Mouse (Mus musculus) Patski (cell line): ENCODE results near the gene Npepl1. TPM values are rescaled to one million over a fixed set of nuclear protein-coding genes. Genes with fewer than 3 reads are reported as not detected.

Experiments used
- ATAC-seq: fragments of 100-300 bp; one replicate; pipeline ENCODE4 v1.8.0; 2021
- CTCF ChIA-PET: fragments of 350-600 bp; sonication (Branson Sonifier 250); formaldehyde crosslinking; loops from one replicate; lab custom pipeline; 2022; ENCODE audit warnings: inconsistent platforms; lab: Charles Lee
- POLR2A ChIA-PET: fragments of 350-600 bp; sonication (Branson Sonifier 250); formaldehyde crosslinking; loops from one replicate; lab custom pipeline; 2022; ENCODE audit warnings: antibody characterized with exemption, inconsistent platforms; lab: Charles Lee
- DNase-seq: peaks from one replicate; pipeline ENCODE4 v3.0.0-alpha.2; 2011; ENCODE audit warnings: low read depth, low spot score
- H3K27me3 ChIP-seq: fragments of 371-371 bp; one replicate; pipeline ENCODE4 v1.5.1; 2021
- CTCF ChIP-seq: fragments of 100-300 bp; IDR thresholded peaks from one replicate; pipeline ENCODE4 v1.5.1; 2021
- in situ Hi-C: fragments of 300-500 bp; cut with MboI; formaldehyde crosslinking; loops from 3 replicates; pipeline ENCODE4 v1.11.1; 2018; ENCODE audit warnings: low pct_unique_long_range_greater_than_20kb, mixed read lengths
- polyA plus RNA-seq: library from polyadenylated mRNA; unstranded; gene quantifications from one replicate; pipeline ENCODE4 v1.2.3, GENCODE M21; 2021

The Npepl1 gene
- polyA plus RNA-seq, 1 experiment from 2014 or later = 0.59 TPM

DNA sequence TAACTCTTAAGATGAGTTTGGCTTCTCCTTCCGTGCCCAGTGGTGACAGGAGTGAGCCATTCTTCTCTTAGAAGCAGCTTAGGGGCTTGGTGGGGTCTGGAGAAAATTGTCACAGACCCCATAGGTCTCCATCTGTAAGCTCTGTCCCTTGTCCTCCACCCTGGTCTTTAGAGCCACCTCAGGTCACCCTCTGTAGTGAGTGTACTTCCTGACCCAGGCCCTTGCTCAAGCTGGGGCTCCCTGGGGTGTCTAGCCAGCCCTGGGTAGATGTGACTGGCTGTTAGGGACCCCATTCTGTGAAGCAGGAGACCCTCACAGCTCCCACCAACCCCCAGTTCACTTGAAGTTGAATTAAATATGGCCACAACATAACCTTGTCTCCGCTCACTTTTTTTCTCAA lies 12.2 kb downstream of the Npepl1 start:
- ChIA-PET CTCF (interaction anchor here (0.9 kb wide), 1 partner anchor 296 kb away, joined by 3 read pairs; no protein-coding TSS in a partner anchor), POLR2A (no interaction called here)
- no peak for TF ChIP-seq CTCF
- in situ Hi-C loops = no loop called here
- ATAC-seq (no peak), DNase-seq (no peak)
- H3K27me3 ChIP-seq = no peaks in the 10 kb centered on the region

- ATAC-seq = no peak
- in situ Hi-C loops = no loop called here
- DNase-seq = no peak
- CTCF ChIA-PET = no interaction called here
- H3K27me3 ChIP-seq = no peaks in the 10 kb centered on the region
- no peak for TF ChIP-seq CTCF
- POLR2A ChIA-PET = no interaction called here
These were observed 13.6 kb downstream of the Npepl1 start for GRCm38 (mm10) chr2:174123731-174124130.

- no peaks in the 10 kb centered on the region for H3K27me3 ChIP-seq
- in situ Hi-C loops = no loop called here
- ChIA-PET POLR2A (no interaction called here), CTCF (no interaction called here)
- no peak for ATAC-seq
- no peak for TF ChIP-seq CTCF
- DNase-seq = no peak
These were observed 16.6 kb downstream of the Npepl1 start for GRCm38 (mm10) chr2:174126522-174127375.

- ATAC-seq (no peak), DNase-seq (no peak)
- in situ Hi-C loops = no loop called here
- CTCF ChIA-PET = no interaction called here
- POLR2A ChIA-PET = no interaction called here
- no peaks in the 10 kb centered on the region for H3K27me3 ChIP-seq
- no peak for TF ChIP-seq CTCF
These were observed 17.2 kb downstream of the Npepl1 start for GRCm38 (mm10) chr2:174127376-174127713.

DNA sequence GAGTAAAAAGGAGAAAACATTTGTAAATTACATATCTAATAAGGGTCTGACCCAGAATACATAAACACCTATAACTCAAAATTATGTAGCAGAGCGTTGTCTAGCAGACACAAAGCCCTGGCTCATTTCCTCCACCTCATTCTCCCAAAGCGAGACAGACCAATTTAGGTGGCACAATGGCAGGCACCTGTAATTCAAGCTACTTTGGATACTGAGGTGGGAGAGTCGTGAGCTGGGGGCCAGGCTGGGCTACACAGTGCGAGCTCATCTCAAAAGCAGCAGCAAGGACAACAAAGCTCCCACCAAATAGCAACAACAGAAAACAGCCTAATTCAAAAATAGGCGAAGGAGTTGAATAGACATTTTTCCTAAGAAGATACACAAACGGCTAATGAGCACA lies 18.8 kb downstream of the Npepl1 start:
- in situ Hi-C loops = no loop called here
- DNase-seq (no peak), ATAC-seq (no peak)
- POLR2A ChIA-PET = no interaction called here
- CTCF ChIA-PET = no interaction called here
- H3K27me3 ChIP-seq = no peaks in the 10 kb centered on the region
- no peak for TF ChIP-seq CTCF

- no peaks in the 10 kb centered on the region for H3K27me3 ChIP-seq
- no peak for DNase-seq
- CTCF ChIA-PET = interaction anchor here (1.0 kb wide), 1 partner anchor 23 kb away, joined by 4 read pairs; no protein-coding TSS in a partner anchor
- POLR2A ChIA-PET = no interaction called here
- in situ Hi-C loops = no loop called here
- no peak for TF ChIP-seq CTCF
- ATAC-seq = no peak
These were observed 20.4 kb downstream of the Npepl1 start for GRCm38 (mm10) chr2:174130468-174131097.

GRCm38 (mm10) chr2:174132413-174132969 lies 22.3 kb downstream of the Npepl1 start:
- in situ Hi-C loops = no loop called here
- ATAC-seq (no peak), DNase-seq (no peak)
- ChIA-PET CTCF (no interaction called here), POLR2A (no interaction called here)
- H3K27me3 ChIP-seq = no peaks in the 10 kb centered on the region
- no peak for TF ChIP-seq CTCF

- ChIA-PET POLR2A (no interaction called here), CTCF (no interaction called here)
- DNase-seq (no peak), ATAC-seq (no peak)
- H3K27me3 ChIP-seq = no peaks in the 10 kb centered on the region
- in situ Hi-C loops = no loop called here
- no peak for TF ChIP-seq CTCF
These were observed 48.9 kb downstream of the Npepl1 start for GRCm38 (mm10) chr2:174159035-174159434.

DNA sequence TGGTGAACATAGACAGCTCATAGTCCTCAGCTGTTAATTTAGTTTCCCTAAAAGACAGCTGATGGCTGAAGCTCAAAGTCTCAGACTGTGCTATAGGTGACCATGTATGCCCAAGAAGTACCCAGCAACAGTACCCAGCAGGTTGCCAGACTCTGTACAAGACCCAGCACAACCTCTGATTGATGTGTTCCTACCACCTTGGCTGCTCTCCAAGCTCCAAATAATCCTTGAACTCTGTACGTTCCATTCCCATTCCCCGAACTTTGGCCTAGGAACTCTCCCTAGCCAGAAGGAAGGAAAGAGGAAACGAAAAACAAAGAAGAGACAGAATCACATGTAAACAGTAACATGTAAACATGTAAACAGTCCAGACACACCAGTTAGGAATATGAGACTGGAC lies 50.3 kb downstream of the Npepl1 start:
- in situ Hi-C loops = no loop called here
- no peak for TF ChIP-seq CTCF
- ATAC-seq (no peak), DNase-seq (no peak)
- POLR2A ChIA-PET = no interaction called here
- CTCF ChIA-PET = no interaction called here
- H3K27me3 ChIP-seq = no peaks in the 10 kb centered on the region

Other genes with a start within 250 kb of the Npepl1 start
- 42.4 TPM for gene Stx16, start 34.0 kb upstream of the Npepl1 start, polyA plus RNA-seq
- 1,008 TPM for gene Gnas, start 174.0 kb downstream of the Npepl1 start, polyA plus RNA-seq
- 152 TPM for gene Gm20721, start 236.4 kb downstream of the Npepl1 start, polyA plus RNA-seq